Mouse (Mus musculus) frontal cortex, postnatal 36 days (tissue): ENCODE results near the gene Col18a1.
A peak's percentile ranks its signal among the peaks of the same experiment; 100 is the strongest.

Experiments used
- DNase-seq, 2 experiments: peaks; one replicate each; pipeline ENCODE4 v3.0.0; 2022; ENCODE audit warnings: low spot score in 2 of 2

Gene Col18a1

GRCm38 (mm10) chr10:77165963-77166717 lies at the start of gene Col18a1:
Gene Col18a1, minus strand, starts transcription at chr10:77166548.
- no peak for DNase-seq

- no peak for DNase-seq
Observed at GRCm38 (mm10) chr10:77215641-77216040, 49.3 kb upstream of the Col18a1 start.

- DNase-seq: no peak
Observed at GRCm38 (mm10) chr10:77214586-77214985, 48.2 kb upstream of the Col18a1 start.

- DNase-seq: no peak
Observed at GRCm38 (mm10) chr10:77213483-77213882, 47.1 kb upstream of the Col18a1 start.

- no peak for DNase-seq
Observed at GRCm38 (mm10) chr10:77212354-77213120, 46.2 kb upstream of the Col18a1 start.

- peak; percentile 16 to 62 for DNase-seq
Observed at GRCm38 (mm10) chr10:77211116-77211570, 44.8 kb upstream of the Col18a1 start.

- DNase-seq: no peak
Observed at GRCm38 (mm10) chr10:77210666-77211065, 44.3 kb upstream of the Col18a1 start.

GRCm38 (mm10) chr10:77209261-77209660 lies 42.9 kb upstream of the Col18a1 start:
- DNase-seq: no peak

- peak; percentile 68 to 75 for DNase-seq
Observed at GRCm38 (mm10) chr10:77206565-77207079, 40.3 kb upstream of the Col18a1 start.

GRCm38 (mm10) chr10:77206134-77206533 lies 39.8 kb upstream of the Col18a1 start:
- no peak for DNase-seq

- no peak for DNase-seq
Observed at GRCm38 (mm10) chr10:77203960-77204359, 37.6 kb upstream of the Col18a1 start.

GRCm38 (mm10) chr10:77201919-77202318 lies 35.6 kb upstream of the Col18a1 start:
- no peak for DNase-seq

GRCm38 (mm10) chr10:77200295-77200694 lies 33.9 kb upstream of the Col18a1 start:
- no peak for DNase-seq

GRCm38 (mm10) chr10:77199229-77199628 lies 32.9 kb upstream of the Col18a1 start:
- no peak for DNase-seq

GRCm38 (mm10) chr10:77197469-77198209 lies 31.3 kb upstream of the Col18a1 start:
- DNase-seq: no peak

GRCm38 (mm10) chr10:77196676-77197075 lies 30.3 kb upstream of the Col18a1 start:
- no peak for DNase-seq

GRCm38 (mm10) chr10:77196115-77196514 lies 29.8 kb upstream of the Col18a1 start:
- no peak for DNase-seq

- no peak for DNase-seq
Observed at GRCm38 (mm10) chr10:77193495-77193894, 27.1 kb upstream of the Col18a1 start.

GRCm38 (mm10) chr10:77192745-77193144 lies 26.4 kb upstream of the Col18a1 start:
- DNase-seq: no peak

- no peak for DNase-seq
Observed at GRCm38 (mm10) chr10:77190967-77191915, 24.9 kb upstream of the Col18a1 start.

- DNase-seq: no peak
Observed at GRCm38 (mm10) chr10:77187427-77187826, 21.1 kb upstream of the Col18a1 start.
